Mouse (Mus musculus) brown adipose tissue, adult 24 weeks (tissue): ENCODE data around the gene Ganab. TPM values are rescaled to one million over a fixed set of nuclear protein-coding genes. Genes with fewer than 3 reads are reported as not detected.
"Not testable (repeated sequence)": the region's sequence is repeated elsewhere in the genome, so short reads cannot be mapped to it uniquely, and the experiment has no call there.

Experiments used
- H3K27ac ChIP-seq: fragments of 200-500 bp; replicated peaks from 2 replicates; pipeline ENCODE4 v1.5.1; 2012; ENCODE audit warnings: low read depth, mild to moderate bottlenecking, low read length
- H3K4me1 ChIP-seq: fragments of 200-500 bp; 2 replicates; pipeline ENCODE4 v1.6.1; 2012; ENCODE audit warnings: low read length, mixed read lengths; ENCODE audit not compliant: control insufficient read depth, insufficient read depth, insufficient read length
- H3K4me3 ChIP-seq: fragments of 200-500 bp; 2 replicates; pipeline ENCODE4 v1.5.1; 2012; ENCODE audit warnings: low read depth, mild to moderate bottlenecking, low read length, moderate library complexity; ENCODE audit not compliant: insufficient read depth
- polyA plus RNA-seq: library from polyadenylated mRNA; stranded (reverse); fragments of >200 nt; gene quantifications from 2 replicates; pipeline ENCODE4 v1.2.4, GENCODE M21; 2012; ENCODE audit not compliant: missing spikeins, insufficient read depth, insufficient read length

Ganab gene
- 49.7 and 56.8 TPM in 2 replicates for polyA plus RNA-seq

- H3K27ac ChIP-seq: peak within 1 kb of the TSS; percentile 74
- H3K4me1 ChIP-seq: peaks cover 6% of the 10 kb centered on the region; the same call in 1 of the 2 replicates
- H3K4me3 ChIP-seq: peak within 1 kb of the TSS; percentile 85
These were observed at the start of gene Ganab for GRCm38 (mm10) chr19:8897865-8898495. Gene Ganab, plus strand, starts transcription at chr19:8898071.

GRCm38 (mm10) chr19:8848356-8848755, 49.5 kb upstream of the Ganab start:
- Histone ChIP-seq H3K4me1 (peaks cover 4% of the 10 kb centered on the region; the same call in 1 of the 2 replicates), H3K4me3 (no peak overlapping the region), H3K27ac (no peak overlapping the region)

- Histone ChIP-seq H3K4me1 (peaks cover 4% of the 10 kb centered on the region; the same call in 1 of the 2 replicates), H3K27ac (peak within 1 kb of the TSS; percentile 21; the same call in 1 of the 2 replicates), H3K4me3 (peak within 1 kb of the TSS; percentile 12)
These were observed 47.4 kb upstream of the Ganab start, which contains the start of gene Lrrn4cl for GRCm38 (mm10) chr19:8850402-8850901. Gene Lrrn4cl, plus strand, starts transcription at chr19:8850768.

- peaks cover 4% of the 10 kb centered on the region; the same call in 1 of the 2 replicates for H3K4me1 ChIP-seq
- H3K27ac ChIP-seq: no peak overlapping the region
- peak overlapping the region; percentile 12 for H3K4me3 ChIP-seq
These were observed 46.2 kb upstream of the Ganab start for GRCm38 (mm10) chr19:8851639-8852038.

GRCm38 (mm10) chr19:8852236-8852928, 45.5 kb upstream of the Ganab start:
- Histone ChIP-seq H3K27ac (peak overlapping the region; percentile 28; the same call in 1 of the 2 replicates), H3K4me3 (peak overlapping the region; percentile 12; the same call in 1 of the 2 replicates)

GRCm38 (mm10) chr19:8853117-8853516, 44.8 kb upstream of the Ganab start:
- Histone ChIP-seq H3K4me3 (no peak overlapping the region), H3K27ac (no peak overlapping the region), H3K4me1 (peaks cover 4% of the 10 kb centered on the region; the same call in 1 of the 2 replicates)

More at GRCm38 (mm10) chr19:8852236-8852928, 45.5 kb upstream of the Ganab start:
- H3K4me1 ChIP-seq: peaks cover 4% of the 10 kb centered on the region; the same call in 1 of the 2 replicates

GRCm38 (mm10) chr19:8857689-8858088, 40.2 kb upstream of the Ganab start:
- Histone ChIP-seq H3K4me1 (no peaks in the 10 kb centered on the region), H3K27ac (no peak overlapping the region), H3K4me3 (no peak overlapping the region)

- no peak overlapping the region for H3K4me3 ChIP-seq
- no peak overlapping the region for H3K27ac ChIP-seq
These were observed 38.9 kb upstream of the Ganab start for GRCm38 (mm10) chr19:8859018-8859417.

GRCm38 (mm10) chr19:8864265-8864664, 33.6 kb upstream of the Ganab start:
- H3K4me3 ChIP-seq: no peak overlapping the region
- no peak overlapping the region for H3K27ac ChIP-seq
- no peaks in the 10 kb centered on the region for H3K4me1 ChIP-seq

More at GRCm38 (mm10) chr19:8859018-8859417, 38.9 kb upstream of the Ganab start:
- H3K4me1 ChIP-seq: no peaks in the 10 kb centered on the region

GRCm38 (mm10) chr19:8870381-8870780, 27.5 kb upstream of the Ganab start:
- H3K27ac ChIP-seq, H3K4me3 ChIP-seq, H3K4me1 ChIP-seq: not testable (repeated sequence)

GRCm38 (mm10) chr19:8870838-8871237, 27.0 kb upstream of the Ganab start:
- Histone ChIP-seq H3K27ac (peak overlapping the region; percentile 73), H3K4me3 (peak overlapping the region; percentile 68), H3K4me1 (peaks cover 6% of the 10 kb centered on the region; the same call in 1 of the 2 replicates)

GRCm38 (mm10) chr19:8871267-8872186, 26.3 kb upstream of the Ganab start, which contains the start of gene Ubxn1:
Gene Ubxn1, plus strand, starts transcription at chr19:8871496.
- H3K4me3 ChIP-seq: peak within 1 kb of the TSS; percentile 90
- peaks cover 6% of the 10 kb centered on the region; the same call in 1 of the 2 replicates for H3K4me1 ChIP-seq
- peak within 1 kb of the TSS; percentile 78 for H3K27ac ChIP-seq

GRCm38 (mm10) chr19:8872266-8872840, 25.5 kb upstream of the Ganab start:
- Histone ChIP-seq H3K4me3 (peak overlapping the region; percentile 90), H3K27ac (peak overlapping the region; percentile 78), H3K4me1 (peaks cover 6% of the 10 kb centered on the region; the same call in 1 of the 2 replicates)

- no peak overlapping the region for H3K27ac ChIP-seq
- no peak overlapping the region for H3K4me3 ChIP-seq
- peaks cover 8% of the 10 kb centered on the region; the same call in 1 of the 2 replicates for H3K4me1 ChIP-seq
These were observed 22.8 kb upstream of the Ganab start for GRCm38 (mm10) chr19:8875031-8875430.
